Mouse (Mus musculus) liver, embryonic 16.5 days (tissue): ENCODE measurements around the gene Tmem273. TPM values are rescaled to one million over a fixed set of nuclear protein-coding genes. Genes with fewer than 3 reads are reported as not detected.

Experiments
- ATAC-seq: fragments of 200-750 bp; cut with Nextera tagmentation; 2 replicates; pipeline ENCODE4 v1.8.0; 2017; ENCODE audit warnings: low read depth, mild to moderate bottlenecking, moderate number of reproducible peaks, moderate library complexity
- H3K27ac ChIP-seq: fragments of 300-500 bp; sonication (generic); 2 replicates; pipeline ENCODE4 v1.5.1; 2014; ENCODE audit warnings: mild to moderate bottlenecking, low read length
- H3K27me3 ChIP-seq: fragments of 300-500 bp; sonication (generic); 2 replicates; pipeline ENCODE4 v1.6.1; 2014; ENCODE audit warnings: low read depth, low read length, mixed read lengths; ENCODE audit not compliant: control insufficient read depth, insufficient read depth
- H3K36me3 ChIP-seq: fragments of 300-500 bp; sonication (generic); 2 replicates; pipeline ENCODE4 v1.6.1; 2014; ENCODE audit warnings: mild to moderate bottlenecking; ENCODE audit not compliant: control insufficient read depth, insufficient read depth
- H3K4me1 ChIP-seq: fragments of 300-500 bp; sonication (generic); 2 replicates; pipeline ENCODE4 v1.6.1; 2014; ENCODE audit warnings: low read depth, low read length, mixed read lengths; ENCODE audit not compliant: control insufficient read depth
- H3K4me2 ChIP-seq: fragments of 300-500 bp; sonication (generic); 2 replicates; pipeline ENCODE4 v1.6.1; 2014; ENCODE audit warnings: low read depth, low read length, mixed read lengths
- H3K4me3 ChIP-seq: fragments of 300-500 bp; sonication (generic); 2 replicates; pipeline ENCODE4 v1.5.1; 2014; ENCODE audit warnings: low read depth, mild to moderate bottlenecking, low read length
- H3K9ac ChIP-seq: fragments of 300-500 bp; sonication (generic); 2 replicates; pipeline ENCODE4 v1.6.1; 2014; ENCODE audit warnings: low read depth, low read length
- H3K9me3 ChIP-seq: fragments of 300-500 bp; sonication (generic); replicated peaks from 2 replicates; pipeline ENCODE4 v1.6.1; 2016; ENCODE audit warnings: low read length; ENCODE audit not compliant: control insufficient read depth
- WGBS: fragments of 180-500 bp; shearing (Covaris S2); extraction: QIAGEN DNeasy Blood & Tissue Kit; methylation state at CpG from one replicate; pipeline ENCODE4 v1.1.7; 2014; ENCODE audit not compliant: insufficient replicate concordance; 5-methylcytosine and 5-hydroxymethylcytosine counted together
- polyA plus RNA-seq: library from polyadenylated mRNA; unstranded; fragments of >200 nt; fragmentation: Nextera tagmentation; extraction: Ambion mirVana; gene quantifications from 2 replicates; pipeline ENCODE4 v1.2.1, GENCODE M21; 2015

Gene Tmem273
- polyA plus RNA-seq, 1 experiment from 2014 or later = 1.6 TPM

DNA sequence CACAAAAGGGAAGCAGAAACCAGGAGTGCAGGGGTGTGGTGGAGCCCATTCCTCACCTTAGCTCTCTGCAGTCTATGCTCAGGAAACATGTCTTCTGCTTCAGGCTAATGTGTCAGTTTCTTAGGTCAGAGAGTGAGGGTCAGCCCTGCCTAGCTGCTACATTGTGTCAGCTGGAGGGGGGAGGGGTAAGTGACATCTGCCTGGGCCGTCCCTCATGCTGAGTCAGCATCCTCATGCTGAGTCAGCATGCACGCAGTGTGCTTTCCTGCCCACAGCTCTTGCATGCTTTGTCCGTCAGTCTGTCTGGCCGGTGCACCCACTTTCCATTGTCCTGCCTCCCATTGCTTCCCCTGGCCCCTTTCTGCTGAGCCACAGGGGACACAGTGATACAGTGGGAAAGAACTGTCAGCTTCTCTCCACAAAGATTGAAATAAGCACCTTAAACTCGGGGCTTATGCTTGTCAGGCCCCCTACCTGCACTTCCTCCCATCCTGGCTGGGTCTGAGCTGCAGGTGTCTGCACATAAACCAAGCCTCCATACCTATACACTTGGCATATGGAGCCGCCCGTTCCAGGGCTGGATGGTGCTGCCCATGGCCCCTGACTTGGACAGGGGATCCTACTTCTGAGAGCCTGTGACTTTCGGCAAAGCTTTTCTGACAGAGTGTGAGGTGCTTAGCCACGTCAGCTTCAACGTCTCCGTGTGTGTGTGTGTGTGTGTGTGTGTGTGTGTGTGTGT is 74.2 kb downstream of the Tmem273 start:
- H3K4me3 ChIP-seq = no peak overlapping the region
- no peaks in the 10 kb centered on the region for H3K36me3 ChIP-seq
- H3K4me1 ChIP-seq = no peaks in the 10 kb centered on the region
- peaks cover 12% of the 10 kb centered on the region for H3K27me3 ChIP-seq
- WGBS = 38% methylated on average over 11 of the region's 11 CpGs
- no peaks in the 10 kb centered on the region for H3K9me3 ChIP-seq
- no peak overlapping the region for H3K27ac ChIP-seq
- H3K4me2 ChIP-seq = no peak overlapping the region
- ATAC-seq = no peak
- no peak overlapping the region for H3K9ac ChIP-seq

DNA sequence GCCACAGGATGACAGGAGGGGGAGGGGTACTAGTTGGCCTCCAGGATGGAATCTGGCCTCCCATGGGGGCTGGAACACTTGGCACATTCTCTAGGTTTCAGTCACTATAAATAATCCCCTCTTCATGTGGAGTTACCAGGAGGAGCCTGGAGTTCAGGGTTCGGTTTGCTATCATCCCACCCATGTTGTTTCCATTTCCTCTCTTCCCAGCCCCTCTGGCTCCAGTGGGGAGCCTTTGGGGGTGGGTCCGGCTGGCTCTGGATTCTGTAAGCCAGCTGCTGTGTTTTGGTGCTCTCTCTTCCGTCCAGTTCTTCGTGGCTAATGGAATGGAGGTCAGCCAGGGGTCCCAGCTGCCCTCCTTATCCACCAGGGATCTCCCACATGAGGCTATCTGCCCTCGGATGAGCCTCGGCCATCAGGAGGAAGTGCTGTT is 75.4 kb downstream of the Tmem273 start:
- Histone ChIP-seq H3K9me3 (no peaks in the 10 kb centered on the region), H3K36me3 (no peaks in the 10 kb centered on the region), H3K27ac (no peak overlapping the region), H3K4me3 (no peak overlapping the region), H3K9ac (no peak overlapping the region), H3K4me2 (no peak overlapping the region), H3K27me3 (peaks cover 12% of the 10 kb centered on the region), H3K4me1 (no peaks in the 10 kb centered on the region)
- 33% methylated on average over 6 of the region's 6 CpGs for WGBS
- ATAC-seq = peak; percentile 37

DNA sequence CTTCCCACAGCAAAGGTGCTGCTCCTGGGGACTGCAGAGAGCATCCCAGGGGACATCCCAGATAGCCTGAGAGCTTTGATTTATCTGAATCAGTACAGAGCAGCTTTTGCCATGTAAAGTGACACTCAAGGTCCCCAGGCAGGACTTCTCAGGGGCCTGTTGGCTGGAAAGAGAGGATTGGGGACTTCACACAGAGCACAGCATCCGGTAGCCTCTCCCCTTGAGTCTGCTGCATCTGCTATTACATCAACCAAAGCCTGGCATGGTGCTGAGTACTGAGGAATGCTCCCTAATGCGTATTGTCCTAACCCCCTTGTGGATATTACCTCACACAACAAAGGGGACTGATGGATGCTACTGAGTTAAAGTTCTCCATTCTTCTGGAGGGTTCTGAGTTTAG is 75.9 kb downstream of the Tmem273 start:
- Histone ChIP-seq H3K27me3 (peaks cover 10% of the 10 kb centered on the region), H3K4me3 (no peak overlapping the region), H3K9ac (no peak overlapping the region), H3K4me2 (no peak overlapping the region), H3K9me3 (no peaks in the 10 kb centered on the region), H3K4me1 (no peaks in the 10 kb centered on the region), H3K27ac (no peak overlapping the region), H3K36me3 (no peaks in the 10 kb centered on the region)
- 40% methylated on average over 2 of the region's 2 CpGs for WGBS
- ATAC-seq = no peak

DNA sequence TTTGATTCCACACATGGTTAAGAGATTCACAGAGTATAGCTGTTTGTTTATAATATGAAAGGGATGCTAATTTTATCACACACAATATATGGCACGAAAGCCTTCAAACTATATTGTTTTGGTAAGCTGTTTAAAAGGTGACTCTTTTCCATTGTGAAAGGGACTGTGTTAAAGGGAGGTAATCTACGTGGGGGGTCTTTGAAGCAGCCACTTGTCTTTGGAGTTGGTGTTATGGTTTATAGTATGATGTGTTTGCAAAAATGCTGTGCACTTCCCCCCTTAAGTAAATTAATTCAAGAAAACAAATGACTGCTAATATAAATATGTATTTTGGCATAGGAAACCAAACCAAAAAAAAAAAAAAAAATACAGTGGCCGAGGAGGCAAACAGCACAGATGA is 79.6 kb downstream of the Tmem273 start:
- no peak overlapping the region for H3K9ac ChIP-seq
- H3K27me3 ChIP-seq = no peaks in the 10 kb centered on the region
- H3K9me3 ChIP-seq = no peaks in the 10 kb centered on the region
- 51% methylated on average over 3 of the region's 3 CpGs for WGBS
- H3K36me3 ChIP-seq = no peaks in the 10 kb centered on the region
- H3K4me1 ChIP-seq = no peaks in the 10 kb centered on the region
- H3K27ac ChIP-seq = no peak overlapping the region
- no peak overlapping the region for H3K4me2 ChIP-seq
- no peak for ATAC-seq
- H3K4me3 ChIP-seq = no peak overlapping the region

Other genes starting within 250 kb of the Tmem273 start
- gene Prrxl1, start 186.6 kb upstream of the Tmem273 start, polyA plus RNA-seq = not detected in 2 replicates
- gene 3425401B19Rik, start 100.7 kb upstream of the Tmem273 start, polyA plus RNA-seq = 0.15 and 0.20 TPM in 2 replicates
- 0.11 TPM in 1 of 2 replicates, not detected in the other for gene Fam170b, start 48.0 kb downstream of the Tmem273 start, polyA plus RNA-seq
- 4.9 and 6.4 TPM in 2 replicates for gene Vstm4, start 70.8 kb downstream of the Tmem273 start, polyA plus RNA-seq
- gene Lrrc18, start 205.4 kb downstream of the Tmem273 start, polyA plus RNA-seq = 0.07 and 0.11 TPM in 2 replicates